Mouse (Mus musculus): Measurements from ENCODE around the gene B3gnt3.

DNA sequence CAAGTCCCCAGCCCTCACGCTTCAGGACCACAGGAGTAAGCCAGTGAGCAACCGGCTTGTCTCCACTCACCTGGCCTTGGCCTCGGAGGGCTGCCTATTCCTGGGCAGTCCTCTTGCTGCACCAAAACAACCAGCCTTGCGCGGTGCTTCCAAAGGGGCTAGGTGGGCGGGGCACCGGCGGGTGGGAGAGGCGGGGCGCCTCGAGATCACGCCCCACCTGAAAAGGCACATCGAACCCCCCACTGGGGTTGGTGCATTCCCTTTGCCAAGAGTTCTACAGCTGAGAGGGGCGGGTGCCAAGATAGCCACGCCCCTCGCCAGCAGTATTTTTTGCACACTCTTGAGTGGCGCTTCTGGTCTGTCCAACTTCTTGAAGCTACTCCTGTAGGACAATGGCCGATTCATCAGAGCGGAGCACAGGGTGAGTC, 40.1 kb upstream of the B3gnt3 start:
- TF ChIP-seq CTCF (IDR thresholded peaks at IDR 0.05; ENCODE audit: low read depth) (no peak), EP300 (optimal IDR thresholded peaks at IDR 0.05) (no peak)

All from stomach, postnatal 0 days (tissue).